In genomic region chrX:71468639-71469295, GRCm38 (mm10) we compare ENCODE assay signal across 16 mouse cellular contexts. TPM values are rescaled to one million over a fixed set of nuclear protein-coding genes. Genes with fewer than 3 reads are reported as not detected.
A peak's percentile ranks its signal among the peaks of the same experiment; 100 is the strongest.
DNase-seq lines count a peak whose midpoint lies in the region; ATAC-seq and TF ChIP-seq lines count a peak whose summit lies in the region.
"Had no signal": no experiment of that assay in that cellular context is flagged by ENCODE, and none has a peak within 500 bp of the region (broad histone marks: within the 10 kb centered on the region; RNA-seq: fewer than 3 reads in every experiment).

No protein-coding gene starts in this region.

- 94% methylated on average over 5 of the region's 5 CpGs for WGBS in hindbrain, embryonic 16.5 days

- H3K4me2 ChIP-seq in hindbrain, embryonic 16.5 days (ENCODE audit: low read length): no peak overlapping the region
- H3K4me2 ChIP-seq: lung, embryonic 15.5 days; midbrain, embryonic 13.5 days had no signal

- no peak for TF ChIP-seq POLR2A in MEL (IDR thresholded peaks at IDR 0.05; ENCODE audit: control insufficient read depth in 1 of 2, insufficient read depth in 1 of 2, low read depth in 1 of 2, low read length in 2 of 2, poor library complexity in 1 of 2)

- ATAC-seq in megakaryocyte-erythroid progenitor cell, adult 5-6 weeks (replicated peaks; ENCODE audit: low FRiP score, low TSS enrichment, poor library complexity, severe bottlenecking): peak; percentile 77; the same call in 1 of the 2 replicates
- no peak for ATAC-seq in hindbrain, embryonic 16.5 days
- ATAC-seq: intestine, embryonic 16.5 days; midbrain, embryonic 13.5 days had no signal

- intact Hi-C loops in left cerebral cortex, postnatal 4 days (cut with DNase I): no loop called here

- no peaks in the 10 kb centered on the region for H3K27me3 ChIP-seq in MEL (ENCODE audit: control insufficient read depth in 1 of 2, insufficient read depth in 2 of 2, low read length in 2 of 2)
- H3K27me3 ChIP-seq in hindbrain, embryonic 16.5 days (replicated peaks; ENCODE audit: control insufficient read depth, insufficient read depth, low read length): no peaks in the 10 kb centered on the region
- H3K27me3 ChIP-seq: lung, embryonic 15.5 days; midbrain, embryonic 13.5 days had no signal

- no peaks in the 10 kb centered on the region for H3K79me2 ChIP-seq in MEL (ENCODE audit: control insufficient read depth, insufficient read depth, low read length, poor library complexity)

- DNase-seq in MEL (ENCODE audit: low read depth, low spot score): peak; percentile 65
- DNase-seq in induced T-regulatory cell, adult 2 months (ENCODE audit: low read depth): peak; percentile 63
- no peak for DNase-seq in cerebellum, postnatal 14 days
- DNase-seq in right cerebral cortex, postnatal 25 days: no peak
- no peak for DNase-seq in left cerebral cortex, postnatal 4 days
- DNase-seq: adrenal gland, adult 2 months; cerebellum, adult 9-11 months; gastrocnemius, adult 2 months; heart, postnatal 36 days had no signal

- TF ChIP-seq EP300 in MEL (IDR thresholded peaks at IDR 0.05; ENCODE audit: low read depth in 1 of 2, low read length in 2 of 2): 0 out of 4 replicates have a peak, but pooled peaks of 1 of the 2 experiments have one; percentile 7

- no peak overlapping the region for H3K27ac ChIP-seq in MEL (ENCODE audit: control insufficient read depth, low read depth, low read length)
- H3K27ac ChIP-seq in hindbrain, embryonic 16.5 days (ENCODE audit: low read depth, low read length): no peak overlapping the region
- H3K27ac ChIP-seq: gastrocnemius, adult 2 months; heart, embryonic 10.5 days; layer of hippocampus, adult 2 months; lung, embryonic 15.5 days; midbrain, embryonic 13.5 days had no signal

- no peak for TF ChIP-seq RAD21 in MEL (IDR thresholded peaks at IDR 0.05; ENCODE audit: low read depth, low read length)

- TF ChIP-seq CTCF in MEL (IDR thresholded peaks at IDR 0.05 in 2 of 3, conservative IDR thresholded peaks at IDR 0.05 in 1 of 3; ENCODE audit: control insufficient read depth in 1 of 3, insufficient read depth in 1 of 3, low read depth in 2 of 3, low read length in 3 of 3, poor library complexity in 1 of 3, severe bottlenecking in 1 of 3): no peak

- H3K9me3 ChIP-seq in MEL (replicated peaks; ENCODE audit: insufficient read depth, low read length): no peaks in the 10 kb centered on the region
- no peaks in the 10 kb centered on the region for H3K9me3 ChIP-seq in hindbrain, embryonic 16.5 days (ENCODE audit: control insufficient read depth, low read length)
- H3K9me3 ChIP-seq: heart, embryonic 10.5 days; lung, embryonic 15.5 days; midbrain, embryonic 13.5 days had no signal

- H3K36me3 ChIP-seq in MEL (ENCODE audit: control insufficient read depth in 1 of 2, insufficient read depth in 2 of 2, low read length in 2 of 2): peaks cover 0 to 8% of the 10 kb centered on the region in 2 experiments; a peak in 2 of 4 replicates
- no peaks in the 10 kb centered on the region for H3K36me3 ChIP-seq in hindbrain, embryonic 16.5 days (ENCODE audit: control insufficient read depth, insufficient read depth, low read length)
- H3K36me3 ChIP-seq: heart, embryonic 10.5 days; lung, embryonic 15.5 days; midbrain, embryonic 13.5 days had no signal

- H3K4me1 ChIP-seq in MEL (ENCODE audit: control insufficient read depth in 1 of 2, insufficient read depth in 2 of 2, low read length in 2 of 2): peaks cover 0 to 9% of the 10 kb centered on the region in 2 experiments; a peak in 2 of 4 replicates
- no peaks in the 10 kb centered on the region for H3K4me1 ChIP-seq in hindbrain, embryonic 16.5 days (ENCODE audit: control insufficient read depth, insufficient read depth, low read depth, low read length)
- H3K4me1 ChIP-seq: heart, embryonic 10.5 days; lung, embryonic 15.5 days; midbrain, embryonic 13.5 days had no signal

- H3K4me3 ChIP-seq in MEL (ENCODE audit: control insufficient read depth in 1 of 2, insufficient read depth in 1 of 2, low read depth in 2 of 2, low read length in 2 of 2): no peak overlapping the region
- H3K4me3 ChIP-seq in hindbrain, embryonic 16.5 days (ENCODE audit: low read length): no peak overlapping the region
- H3K4me3 ChIP-seq: gastrocnemius, adult 2 months; heart, embryonic 10.5 days; layer of hippocampus, adult 2 months; lung, embryonic 15.5 days; midbrain, embryonic 13.5 days had no signal

- H3K9ac ChIP-seq in MEL (ENCODE audit: control insufficient read depth, low read depth, low read length, poor library complexity, severe bottlenecking): no peak overlapping the region
- no peak overlapping the region for H3K9ac ChIP-seq in hindbrain, embryonic 16.5 days (ENCODE audit: low read depth, low read length)
- H3K9ac ChIP-seq: lung, embryonic 15.5 days; midbrain, embryonic 13.5 days had no signal

TF ChIP-seq in MEL, 35 proteins besides CTCF, POLR2A, EP300 and RAD21:
- TF ChIP-seq GATA1 (IDR thresholded peaks at IDR 0.05; ENCODE audit: low read depth, low read length) (no peak), ETS1 (IDR thresholded peaks at IDR 0.05; ENCODE audit: low read depth, low read length) (0 out of 2 replicates have a peak, but pooled peaks have one; percentile 30), GABPA (IDR thresholded peaks at IDR 0.05; ENCODE audit: low read depth, low read length) (peak; percentile 49; the same call in 1 of the 2 replicates), MXI1 (IDR thresholded peaks at IDR 0.05; ENCODE audit: low read depth, low read length) (0 out of 2 replicates have a peak, but pooled peaks have one; percentile 28)

RNA-seq across cellular contexts. Expression of gene Cd99l2, which starts 23.9 kb away (rescaled TPM):
- 7.7 and 7.9 TPM in 2 replicates for total RNA-seq in MEL (2012; rRNA removed)
- polyA plus RNA-seq in MEL (2012; ENCODE audit: insufficient read depth in 1 of 2, insufficient read length in 2 of 2, low read depth in 1 of 2, low replicate concordance in 2 of 2, missing spikeins in 1 of 2): 10 to 100 TPM in 1 of 2 experiments, not detected in 1; 12.0 TPM
- 11.0 and 13.3 TPM in 2 replicates for total RNA-seq in megakaryocyte-erythroid progenitor cell, adult 5-6 weeks (2014; fragmentation: Nextera tagmentation)
- 18.9 and 20.3 TPM in 2 replicates for total RNA-seq in megakaryocyte-erythroid progenitor cell, adult 5-6 weeks (2017)
- 90.7 and 103 TPM in 2 replicates for polyA plus RNA-seq in hindbrain, embryonic 16.5 days (2015; fragmentation: Nextera tagmentation; extraction: Ambion mirVana)
- 10 to 100 TPM; 75.9 to 95.1 TPM for total RNA-seq in left cerebral cortex, postnatal 4 days (2021)

Comparison
In these comparisons a context has a peak if more than half of its experiments do, and no peak if none do; other contexts are left out.
1. DNase-seq: peak in MEL (single experiment) and induced T-regulatory cell, adult 2 months (single experiment); none in cerebellum, postnatal 14 days (0 of 2), right cerebral cortex, postnatal 25 days (single experiment) and left cerebral cortex, postnatal 4 days (single experiment).